Mouse (Mus musculus): ENCODE data around the gene Snx32. TPM values are rescaled to one million over a fixed set of nuclear protein-coding genes. Genes with fewer than 3 reads are reported as not detected.
A peak's percentile ranks its signal among the peaks of the same experiment; 100 is the strongest.

Snx32 gene
- polyA plus RNA-seq (2015; fragmentation: Nextera tagmentation; extraction: Ambion mirVana) = 3.6 and 3.7 TPM in 2 replicates

DNA sequence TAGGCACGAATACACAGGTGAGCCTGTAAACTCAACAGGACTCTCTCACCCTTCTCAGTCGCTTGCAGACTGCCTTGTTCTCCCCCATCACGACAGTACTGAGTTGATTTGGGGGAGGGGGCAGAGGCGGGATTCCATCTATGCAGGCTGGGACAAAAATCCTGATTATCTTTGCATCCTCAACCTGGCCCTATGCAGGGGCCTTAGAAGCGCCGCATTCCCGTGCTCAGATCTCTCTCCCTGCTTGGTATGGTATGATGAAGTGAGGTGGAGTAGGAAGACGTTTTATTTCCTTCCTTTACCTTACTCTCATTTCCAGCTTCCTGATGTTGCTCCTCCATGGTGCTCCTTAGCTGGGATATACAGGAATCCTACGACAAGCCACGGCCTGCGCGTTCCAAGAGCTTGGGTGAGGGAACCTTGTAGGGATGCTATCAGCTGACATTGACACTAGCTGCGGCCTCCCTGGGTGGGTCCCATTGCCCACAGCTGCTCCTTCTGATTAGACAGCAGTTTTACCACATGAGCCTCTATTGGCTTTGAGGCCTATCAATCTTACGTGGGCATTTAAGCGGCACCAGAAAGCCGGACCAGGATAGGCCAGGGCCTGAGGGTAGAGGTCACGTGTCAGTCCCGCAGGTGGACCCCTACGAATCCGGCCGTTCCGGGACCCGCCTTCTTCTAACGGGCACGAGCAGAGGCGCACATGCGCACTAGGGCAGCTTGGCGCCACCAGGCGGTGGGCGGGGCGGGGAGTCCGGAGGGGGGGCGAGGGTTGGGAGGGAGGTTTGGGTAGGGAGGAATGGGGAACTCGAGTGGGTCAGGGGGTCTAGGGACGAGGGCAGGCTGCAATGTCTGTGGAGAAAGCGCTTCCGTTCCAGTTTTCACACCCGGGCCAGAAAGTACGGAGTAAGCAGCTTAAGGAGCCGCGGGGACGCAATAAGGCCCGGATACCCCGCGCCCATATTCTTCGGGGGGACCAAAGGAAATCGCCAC lies at the start of gene Snx32:
Gene Snx32 (minus strand): TSS at position 508 of the 996 bp plus-strand sequence.
- ATAC-seq (peak; percentile 100), DNase-seq (ENCODE audit: low spot score) (peak; percentile 99)
- Histone ChIP-seq H3K36me3 (ENCODE audit: insufficient read depth, low read length) (no peaks in the 10 kb centered on the region), H3K4me3 (ENCODE audit: low read depth, low read length) (peak within 1 kb of the TSS; percentile 48), H3K4me1 (ENCODE audit: insufficient read depth, low read depth, low read length) (0 out of 2 replicates have a peak, but pooled peaks cover 10% of the 10 kb centered on the region), H3K27ac (ENCODE audit: low read length) (peak within 1 kb of the TSS; percentile 34; the same call in 1 of the 2 replicates), H3K9ac (replicated peaks; ENCODE audit: low read depth) (peak within 1 kb of the TSS; percentile 32; the same call in 1 of the 2 replicates), H3K9me3 (ENCODE audit: low read length) (no peaks in the 10 kb centered on the region), H3K27me3 (replicated peaks; ENCODE audit: insufficient read depth, low read length) (no peaks in the 10 kb centered on the region), H3K4me2 (replicated peaks; ENCODE audit: low read depth, low read length) (peak within 1 kb of the TSS; percentile 80)
- TF ChIP-seq EP300 (IDR thresholded peaks at IDR 0.05) (no peak), CTCF (IDR thresholded peaks at IDR 0.05) (peak; percentile 52)
- 4% methylated on average over 46 of the region's 47 CpGs for WGBS

DNA sequence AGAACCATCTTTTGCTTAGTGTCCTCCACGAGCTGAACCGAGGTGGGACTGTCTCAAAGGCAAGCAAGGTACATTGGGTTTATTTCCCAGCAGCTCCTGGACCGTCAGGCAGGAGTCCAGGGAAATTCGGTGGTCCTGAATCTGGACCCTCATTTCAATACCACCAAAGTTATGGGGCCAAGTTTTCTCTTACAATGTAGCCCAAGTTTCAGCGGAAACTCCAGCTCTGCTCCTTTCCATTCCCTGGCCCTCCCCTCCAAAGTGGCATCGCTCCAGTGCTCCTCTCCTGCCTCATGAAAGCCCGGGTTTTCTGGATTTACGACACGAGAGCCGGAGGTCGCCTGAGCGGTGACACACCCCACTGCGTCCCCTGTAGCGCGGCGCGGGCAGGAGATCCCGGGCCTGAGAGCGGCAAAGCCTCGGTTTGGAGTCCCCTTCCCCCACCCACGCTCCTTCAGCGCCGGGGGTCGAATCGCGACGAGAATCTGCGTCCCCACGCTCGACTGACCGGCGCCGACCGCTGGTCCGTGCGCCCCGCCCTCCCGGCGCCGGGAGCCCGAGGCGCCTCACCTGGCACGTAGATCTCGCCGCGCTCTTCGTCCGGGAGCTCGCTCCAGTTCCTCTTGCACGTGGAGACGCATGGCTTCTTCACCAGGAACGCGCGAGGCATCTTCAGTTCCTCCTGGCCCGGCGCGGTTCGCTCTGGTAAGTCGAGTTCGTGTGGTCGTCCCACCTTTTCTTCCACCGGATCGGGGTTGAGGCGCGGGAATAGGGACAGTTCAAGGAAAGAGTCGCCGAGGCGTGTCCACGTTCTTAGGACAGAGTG lies 49.5 kb upstream of the Snx32 start:
- no peak for TF ChIP-seq CTCF (IDR thresholded peaks at IDR 0.05)
- DNase-seq (ENCODE audit: low spot score) (peak; percentile 35), ATAC-seq (peak; percentile 8; the same call in 1 of the 2 replicates)
- Histone ChIP-seq H3K4me1 (ENCODE audit: insufficient read depth, low read depth, low read length) (no peaks in the 10 kb centered on the region), H3K9ac (replicated peaks; ENCODE audit: low read depth) (no peak overlapping the region; the same call in 1 of the 2 replicates), H3K27ac (ENCODE audit: low read length) (peak overlapping the region; percentile 71), H3K27me3 (replicated peaks; ENCODE audit: insufficient read depth, low read length) (peaks cover 13% of the 10 kb centered on the region), H3K9me3 (ENCODE audit: low read length) (no peaks in the 10 kb centered on the region), H3K4me2 (replicated peaks; ENCODE audit: low read depth, low read length) (peak overlapping the region; percentile 53), H3K36me3 (ENCODE audit: insufficient read depth, low read length) (no peaks in the 10 kb centered on the region), H3K4me3 (ENCODE audit: low read depth, low read length) (peak overlapping the region; percentile 39)
- under 1% methylated on average over 68 of the region's 69 CpGs for WGBS

DNA sequence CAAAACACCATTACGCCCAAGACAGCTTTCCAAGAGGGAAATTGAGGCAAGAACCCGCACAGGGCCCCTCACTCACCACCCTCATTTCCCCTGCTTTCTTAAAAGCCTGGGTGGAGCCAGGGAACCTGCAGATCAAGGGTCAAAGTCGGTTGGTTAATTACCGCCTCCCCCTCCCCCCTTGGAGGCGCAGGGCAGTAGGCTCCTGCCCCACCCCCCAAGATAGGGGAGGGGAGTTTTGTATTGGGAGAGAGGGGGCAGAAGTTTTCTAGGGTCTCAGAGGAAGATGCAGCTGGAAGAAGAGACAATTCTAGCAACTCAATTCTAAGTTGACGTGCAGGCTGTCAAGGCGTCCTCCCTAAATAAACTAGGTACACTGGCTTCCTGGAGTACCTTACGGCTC lies 48.9 kb upstream of the Snx32 start:
- no peak overlapping the region for H3K27ac ChIP-seq (ENCODE audit: low read length)
- DNase-seq (ENCODE audit: low spot score) = no peak
- peak overlapping the region; percentile 39 for H3K4me3 ChIP-seq (ENCODE audit: low read depth, low read length)
- no peaks in the 10 kb centered on the region for H3K36me3 ChIP-seq (ENCODE audit: insufficient read depth, low read length)
- 27% methylated on average over 7 of the region's 8 CpGs for WGBS
- TF ChIP-seq CTCF (IDR thresholded peaks at IDR 0.05) = no peak
- no peak for TF ChIP-seq EP300 (IDR thresholded peaks at IDR 0.05)
- no peak for ATAC-seq
- peaks cover 13% of the 10 kb centered on the region for H3K27me3 ChIP-seq (replicated peaks; ENCODE audit: insufficient read depth, low read length)
- H3K9me3 ChIP-seq (ENCODE audit: low read length) = no peaks in the 10 kb centered on the region
- H3K4me2 ChIP-seq (replicated peaks; ENCODE audit: low read depth, low read length) = peak overlapping the region; percentile 53
- no peak overlapping the region for H3K9ac ChIP-seq (replicated peaks; ENCODE audit: low read depth)
- H3K4me1 ChIP-seq (ENCODE audit: insufficient read depth, low read depth, low read length) = no peaks in the 10 kb centered on the region

DNA sequence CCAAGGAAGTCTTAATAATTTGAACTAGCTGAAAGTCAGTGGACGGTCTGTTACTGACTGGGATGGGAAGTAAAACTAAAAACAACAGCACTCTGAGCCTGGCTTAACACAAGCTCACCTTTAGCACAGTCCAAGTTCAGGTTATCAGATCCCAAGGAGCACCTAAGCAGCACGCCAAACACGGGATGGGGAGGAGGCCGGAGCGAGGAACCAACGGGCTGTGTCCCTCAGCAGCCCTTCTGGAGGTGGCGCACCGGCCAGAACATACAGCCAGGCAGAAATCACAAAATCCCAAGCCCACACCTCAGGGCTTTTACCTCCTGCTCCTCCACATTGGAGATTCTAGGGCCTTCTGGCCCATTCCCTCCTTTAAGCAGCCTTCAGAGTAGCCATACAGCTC lies 48.4 kb upstream of the Snx32 start:
- Histone ChIP-seq H3K4me2 (replicated peaks; ENCODE audit: low read depth, low read length) (peak overlapping the region; percentile 53; the same call in 1 of the 2 replicates), H3K9ac (replicated peaks; ENCODE audit: low read depth) (no peak overlapping the region), H3K4me3 (ENCODE audit: low read depth, low read length) (0 out of 2 replicates have a peak overlapping the region, but pooled peaks have one; percentile 39), H3K36me3 (ENCODE audit: insufficient read depth, low read length) (no peaks in the 10 kb centered on the region), H3K27me3 (replicated peaks; ENCODE audit: insufficient read depth, low read length) (peaks cover 13% of the 10 kb centered on the region), H3K4me1 (ENCODE audit: insufficient read depth, low read depth, low read length) (no peaks in the 10 kb centered on the region), H3K9me3 (ENCODE audit: low read length) (no peaks in the 10 kb centered on the region), H3K27ac (ENCODE audit: low read length) (no peak overlapping the region)
- DNase-seq (ENCODE audit: low spot score) = no peak
- no peak for TF ChIP-seq CTCF (IDR thresholded peaks at IDR 0.05)
- TF ChIP-seq EP300 (IDR thresholded peaks at IDR 0.05) = no peak
- ATAC-seq = no peak
- 52% methylated on average over 8 of the region's 8 CpGs for WGBS

DNA sequence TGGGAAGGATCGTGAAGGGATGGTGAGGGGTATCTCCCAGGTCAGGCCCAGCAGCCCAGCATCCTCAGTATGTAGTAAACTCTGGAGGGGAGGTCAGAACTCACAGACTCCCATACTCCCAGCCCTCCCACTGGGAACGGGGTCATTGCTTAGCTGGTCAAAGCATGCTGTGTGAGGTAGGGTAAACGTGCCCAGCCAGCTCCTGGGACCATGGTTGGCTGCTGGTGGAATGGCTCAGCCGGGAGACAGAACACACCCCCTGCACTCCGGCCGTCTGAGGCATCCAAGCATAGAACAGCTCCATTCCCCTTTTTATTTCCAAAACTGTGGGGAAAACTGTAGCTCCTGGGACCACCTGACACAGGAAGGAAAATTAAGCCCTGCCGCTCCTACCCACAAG lies 47.8 kb upstream of the Snx32 start:
- Histone ChIP-seq H3K9me3 (ENCODE audit: low read length) (no peaks in the 10 kb centered on the region), H3K27me3 (replicated peaks; ENCODE audit: insufficient read depth, low read length) (peaks cover 13% of the 10 kb centered on the region), H3K4me3 (ENCODE audit: low read depth, low read length) (no peak overlapping the region), H3K36me3 (ENCODE audit: insufficient read depth, low read length) (no peaks in the 10 kb centered on the region), H3K9ac (replicated peaks; ENCODE audit: low read depth) (no peak overlapping the region), H3K4me2 (replicated peaks; ENCODE audit: low read depth, low read length) (no peak overlapping the region), H3K4me1 (ENCODE audit: insufficient read depth, low read depth, low read length) (no peaks in the 10 kb centered on the region), H3K27ac (ENCODE audit: low read length) (no peak overlapping the region)
- DNase-seq (ENCODE audit: low spot score) = no peak
- no peak for ATAC-seq
- TF ChIP-seq EP300 (IDR thresholded peaks at IDR 0.05) = no peak
- no peak for TF ChIP-seq CTCF (IDR thresholded peaks at IDR 0.05)
- 54% methylated on average over 7 of the region's 7 CpGs for WGBS

DNA sequence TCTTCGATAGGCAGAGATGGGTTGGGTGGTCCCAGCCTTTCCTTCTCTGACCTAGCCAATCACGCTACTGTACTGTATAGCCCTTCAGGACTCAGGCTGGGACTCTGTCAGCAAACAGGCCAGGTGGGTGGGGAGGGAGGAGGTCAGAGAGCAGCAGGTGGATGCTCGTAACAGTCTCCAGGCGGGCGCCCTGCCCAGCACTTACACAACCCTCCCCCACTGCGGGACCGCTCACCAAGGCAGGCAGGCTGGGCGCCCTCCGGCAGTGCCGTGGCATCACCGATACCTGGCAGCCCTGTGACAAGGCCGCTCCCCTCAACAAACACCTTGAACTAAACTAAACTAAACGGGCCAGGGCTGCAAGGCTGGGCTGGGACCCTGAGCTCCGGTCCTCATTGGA lies 43.9 kb upstream of the Snx32 start:
- H3K9me3 ChIP-seq (ENCODE audit: low read length) = no peaks in the 10 kb centered on the region
- H3K36me3 ChIP-seq (ENCODE audit: insufficient read depth, low read length) = peaks cover 4% of the 10 kb centered on the region; the same call in 1 of the 2 replicates
- H3K4me3 ChIP-seq (ENCODE audit: low read depth, low read length) = no peak overlapping the region
- ATAC-seq (peak; percentile 79), DNase-seq (ENCODE audit: low spot score) (peak; percentile 57)
- 48% methylated on average over 11 of the region's 14 CpGs for WGBS
- TF ChIP-seq CTCF (IDR thresholded peaks at IDR 0.05) = no peak
- TF ChIP-seq EP300 (IDR thresholded peaks at IDR 0.05) = no peak
- H3K27ac ChIP-seq (ENCODE audit: low read length) = no peak overlapping the region
- H3K27me3 ChIP-seq (replicated peaks; ENCODE audit: insufficient read depth, low read length) = peaks cover 5% of the 10 kb centered on the region
- H3K4me1 ChIP-seq (ENCODE audit: insufficient read depth, low read depth, low read length) = no peaks in the 10 kb centered on the region
- H3K9ac ChIP-seq (replicated peaks; ENCODE audit: low read depth) = no peak overlapping the region
- H3K4me2 ChIP-seq (replicated peaks; ENCODE audit: low read depth, low read length) = no peak overlapping the region
